In genomic region chr2:103480240-103480639, GRCm38 (mm10) we compare ENCODE assay signal across 10 mouse cellular contexts. TPM values are rescaled to one million over a fixed set of nuclear protein-coding genes. Genes with fewer than 3 reads are reported as not detected.
DNase-seq lines count a peak whose midpoint lies in the region; ATAC-seq lines count a peak whose summit lies in the region.
"Had no signal": no experiment of that assay in that cellular context is flagged by ENCODE, and none has a peak within 500 bp of the region (broad histone marks: within the 10 kb centered on the region; RNA-seq: fewer than 3 reads in every experiment).

No protein-coding gene starts in this region.

- no peak overlapping the region for H3K4me2 ChIP-seq in forebrain, embryonic 11.5 days (ENCODE audit: low read depth, low read length, severe bottlenecking)
- H3K4me2 ChIP-seq: hindbrain, embryonic 13.5 days had no signal

- WGBS in forebrain, embryonic 11.5 days, result 85% methylated on average over 8 of the region's 8 CpGs

- H3K27me3 ChIP-seq in forebrain, embryonic 11.5 days (ENCODE audit: control insufficient read depth, insufficient read depth, low read length), result no peaks in the 10 kb centered on the region
- H3K27me3 ChIP-seq: hindbrain, embryonic 13.5 days had no signal

- H3K36me3 ChIP-seq in forebrain, embryonic 11.5 days (ENCODE audit: control insufficient read depth, insufficient read depth, low read length), result no peaks in the 10 kb centered on the region

- ATAC-seq in erythroid progenitor cell, adult 5-6 weeks (replicated peaks; ENCODE audit: low FRiP score, poor library complexity, severe bottlenecking), result peak; percentile 73
- ATAC-seq in megakaryocyte-erythroid progenitor cell, adult 5-6 weeks (replicated peaks; ENCODE audit: low FRiP score, low TSS enrichment, poor library complexity, severe bottlenecking), result peak; percentile 48
- ATAC-seq in forebrain, embryonic 11.5 days (replicated peaks; ENCODE audit: low FRiP score), result no peak
- ATAC-seq: midbrain, embryonic 16.5 days had no signal

- DNase-seq in kidney, postnatal 25 days, result peak; percentile 38 to 69
- DNase-seq in kidney, adult 11 months, result no peak
- peak; percentile 67 for DNase-seq in ZHBTc4 (ENCODE audit: low read depth, low spot score)
- no peak for DNase-seq in Muller cell, postnatal 12 days (ENCODE audit: inconsistent ontology term)
- no peak for DNase-seq in forebrain, embryonic 11.5 days (ENCODE audit: low spot score)
- DNase-seq: lung, adult 18-20 months had no signal

- no peak overlapping the region for H3K27ac ChIP-seq in forebrain, embryonic 11.5 days (ENCODE audit: low read depth, low read length)
- H3K27ac ChIP-seq: hindbrain, embryonic 13.5 days had no signal

- H3K4me3 ChIP-seq in forebrain, embryonic 11.5 days (ENCODE audit: low read depth, low read length), result no peak overlapping the region
- H3K4me3 ChIP-seq: hindbrain, embryonic 13.5 days had no signal

- no peak overlapping the region for H3K9ac ChIP-seq in forebrain, embryonic 11.5 days (ENCODE audit: low read length)
- H3K9ac ChIP-seq: hindbrain, embryonic 13.5 days had no signal

- no peaks in the 10 kb centered on the region for H3K9me3 ChIP-seq in forebrain, embryonic 11.5 days (ENCODE audit: control insufficient read depth, low read length)
- H3K9me3 ChIP-seq: hindbrain, embryonic 13.5 days had no signal

- H3K4me1 ChIP-seq in forebrain, embryonic 11.5 days (replicated peaks; ENCODE audit: control insufficient read depth, insufficient read depth, low read length), result peaks cover 5% of the 10 kb centered on the region; the same call in 1 of the 2 replicates

RNA-seq across cellular contexts. Expression of gene Cat, which starts 4.7 kb away (rescaled TPM):
- total RNA-seq in erythroid progenitor cell, adult 5-6 weeks (2015; ENCODE audit: low replicate concordance), result 137 and 155 TPM in 2 replicates
- total RNA-seq in erythroid progenitor cell, adult 5-6 weeks (2017; ENCODE audit: low replicate concordance), result 40.8 and 55.7 TPM in 2 replicates
- total RNA-seq in megakaryocyte-erythroid progenitor cell, adult 5-6 weeks (2014; fragmentation: Nextera tagmentation), result 79.6 and 84.5 TPM in 2 replicates
- 45.0 and 46.0 TPM in 2 replicates for total RNA-seq in megakaryocyte-erythroid progenitor cell, adult 5-6 weeks (2017)
- polyA plus RNA-seq in forebrain, embryonic 11.5 days (2014; fragmentation: Nextera tagmentation; extraction: Ambion mirVana), result 137 and 139 TPM in 2 replicates

Comparison
In these comparisons a context has a peak if more than half of its experiments do, and no peak if none do; other contexts are left out.
1. DNase-seq: peak in kidney, postnatal 25 days (2 of 2) and ZHBTc4 (single experiment); none in kidney, adult 11 months (single experiment), Muller cell, postnatal 12 days (single experiment) and forebrain, embryonic 11.5 days (single experiment).